Mouse (Mus musculus) limb, embryonic 13.5 days (tissue): ENCODE results near the gene Klhl30. TPM values are rescaled to one million over a fixed set of nuclear protein-coding genes. Genes with fewer than 3 reads are reported as not detected.

ENCODE experiments used
- ATAC-seq: fragments of 200-750 bp; cut with Nextera tagmentation; 2 replicates; pipeline ENCODE4 v1.8.0; 2017; ENCODE audit warnings: low read depth, moderate number of reproducible peaks, moderate TSS enrichment; ENCODE audit not compliant: low FRiP score
- H3K27ac ChIP-seq: fragments of 300-500 bp; sonication (generic); 2 replicates; pipeline ENCODE4 v1.5.1; 2015; ENCODE audit warnings: inconsistent platforms, mild to moderate bottlenecking, moderate library complexity
- H3K27me3 ChIP-seq: fragments of 300-500 bp; sonication (generic); 2 replicates; pipeline ENCODE4 v1.6.1; 2015; ENCODE audit warnings: mild to moderate bottlenecking, inconsistent platforms
- H3K36me3 ChIP-seq: fragments of 300-500 bp; sonication (generic); 2 replicates; pipeline ENCODE4 v1.6.1; 2015; ENCODE audit warnings: inconsistent platforms, mild to moderate bottlenecking, moderate library complexity
- H3K4me1 ChIP-seq: fragments of 300-500 bp; sonication (generic); 2 replicates; pipeline ENCODE4 v1.6.1; 2015; ENCODE audit warnings: inconsistent platforms
- H3K4me2 ChIP-seq: fragments of 300-500 bp; sonication (generic); replicated peaks from 2 replicates; pipeline ENCODE4 v1.6.1; 2015; ENCODE audit warnings: inconsistent platforms, mild to moderate bottlenecking, moderate library complexity
- H3K4me3 ChIP-seq: fragments of 300-500 bp; sonication (generic); 2 replicates; pipeline ENCODE4 v1.5.1; 2015; ENCODE audit warnings: moderate library complexity, mild to moderate bottlenecking, inconsistent platforms
- H3K9ac ChIP-seq: fragments of 300-500 bp; sonication (generic); 2 replicates; pipeline ENCODE4 v1.6.1; 2015; ENCODE audit warnings: mild to moderate bottlenecking, inconsistent platforms
- H3K9me3 ChIP-seq: fragments of 300-500 bp; sonication (generic); 2 replicates; pipeline ENCODE4 v1.6.1; 2016; ENCODE audit warnings: inconsistent platforms
- WGBS: fragments of 180-500 bp; shearing (Covaris S2); methylation state at CpG from one replicate; pipeline ENCODE4 v1.1.7; 2015; 5-methylcytosine and 5-hydroxymethylcytosine counted together
- polyA plus RNA-seq: library from polyadenylated mRNA; unstranded; fragments of >200 nt; fragmentation: Nextera tagmentation; extraction: Ambion mirVana; gene quantifications from 2 replicates; pipeline ENCODE4 v1.2.1, GENCODE M21; 2015

Gene Klhl30
- 1.6 and 1.8 TPM in 2 replicates for polyA plus RNA-seq

- Histone ChIP-seq H3K9ac (no peak within 1 kb of the TSS), H3K36me3 (no peaks in the 10 kb centered on the region), H3K4me1 (0 out of 2 replicates have a peak, but pooled peaks cover 3% of the 10 kb centered on the region), H3K27ac (no peak within 1 kb of the TSS), H3K9me3 (no peaks in the 10 kb centered on the region), H3K27me3 (peaks cover 21% of the 10 kb centered on the region), H3K4me2 (no peak within 1 kb of the TSS), H3K4me3 (no peak within 1 kb of the TSS)
- ATAC-seq = no peak; the same call in 1 of the 2 replicates
- WGBS = 55% methylated on average over 4 of the region's 4 CpGs
Measured at GRCm38 (mm10) chr1:91350841-91351240, at the start of gene Klhl30. Gene Klhl30, plus strand, starts transcription at chr1:91351016.

- Histone ChIP-seq H3K4me3 (no peak overlapping the region), H3K4me1 (peaks cover 10% of the 10 kb centered on the region), H3K27ac (no peak overlapping the region), H3K4me2 (no peak overlapping the region), H3K36me3 (peaks cover 19% of the 10 kb centered on the region), H3K9me3 (no peaks in the 10 kb centered on the region), H3K9ac (no peak overlapping the region), H3K27me3 (no peaks in the 10 kb centered on the region)
- 79% methylated on average over 3 of the region's 3 CpGs for WGBS
- no peak for ATAC-seq
Measured at GRCm38 (mm10) chr1:91301206-91301920, 49.5 kb upstream of the Klhl30 start.

GRCm38 (mm10) chr1:91302021-91302420, 48.8 kb upstream of the Klhl30 start:
- peaks cover 10% of the 10 kb centered on the region for H3K4me1 ChIP-seq
- 85% methylated on average over 3 of the region's 3 CpGs for WGBS
- no peak overlapping the region for H3K4me2 ChIP-seq
- ATAC-seq = no peak
- no peaks in the 10 kb centered on the region for H3K9me3 ChIP-seq
- H3K4me3 ChIP-seq = no peak overlapping the region
- H3K36me3 ChIP-seq = peaks cover 22% of the 10 kb centered on the region
- H3K27me3 ChIP-seq = no peaks in the 10 kb centered on the region
- no peak overlapping the region for H3K9ac ChIP-seq
- no peak overlapping the region for H3K27ac ChIP-seq

- WGBS = 85% methylated on average over 4 of the region's 4 CpGs
- peaks cover 46% of the 10 kb centered on the region for H3K36me3 ChIP-seq
- ATAC-seq = no peak
Measured at GRCm38 (mm10) chr1:91304621-91305020, 46.2 kb upstream of the Klhl30 start.

GRCm38 (mm10) chr1:91309366-91310085, 41.3 kb upstream of the Klhl30 start:
- Histone ChIP-seq H3K4me3 (no peak overlapping the region), H3K9me3 (no peaks in the 10 kb centered on the region), H3K4me1 (peaks cover 11% of the 10 kb centered on the region), H3K36me3 (peaks cover 60% of the 10 kb centered on the region), H3K9ac (no peak overlapping the region), H3K27me3 (no peaks in the 10 kb centered on the region), H3K4me2 (no peak overlapping the region), H3K27ac (no peak overlapping the region)
- no peak for ATAC-seq
- 90% methylated on average over 13 of the region's 13 CpGs for WGBS

More at GRCm38 (mm10) chr1:91304621-91305020, 46.2 kb upstream of the Klhl30 start:
- no peaks in the 10 kb centered on the region for H3K9me3 ChIP-seq
- H3K27me3 ChIP-seq = no peaks in the 10 kb centered on the region
- no peak overlapping the region for H3K27ac ChIP-seq
- no peak overlapping the region for H3K4me3 ChIP-seq
- H3K4me2 ChIP-seq = no peak overlapping the region
- no peaks in the 10 kb centered on the region for H3K4me1 ChIP-seq
- H3K9ac ChIP-seq = no peak overlapping the region

GRCm38 (mm10) chr1:91312273-91312672, 38.5 kb upstream of the Klhl30 start:
- no peak overlapping the region for H3K4me2 ChIP-seq
- peaks cover 40% of the 10 kb centered on the region for H3K36me3 ChIP-seq
- H3K4me3 ChIP-seq = no peak overlapping the region
- H3K4me1 ChIP-seq = peaks cover 11% of the 10 kb centered on the region
- H3K9ac ChIP-seq = no peak overlapping the region
- ATAC-seq = no peak
- no peaks in the 10 kb centered on the region for H3K9me3 ChIP-seq
- H3K27me3 ChIP-seq = no peaks in the 10 kb centered on the region
- WGBS = 80% methylated on average over 4 of the region's 4 CpGs
- H3K27ac ChIP-seq = no peak overlapping the region

- 37% methylated on average over 5 of the region's 5 CpGs for WGBS
- no peak overlapping the region for H3K27ac ChIP-seq
- H3K9me3 ChIP-seq = no peaks in the 10 kb centered on the region
- H3K4me1 ChIP-seq = peaks cover 11% of the 10 kb centered on the region
- H3K9ac ChIP-seq = 0 out of 2 replicates have a peak overlapping the region, but pooled peaks have one; percentile 8
- peaks cover 33% of the 10 kb centered on the region for H3K36me3 ChIP-seq
- H3K4me2 ChIP-seq = no peak overlapping the region
- H3K4me3 ChIP-seq = no peak overlapping the region
- ATAC-seq = peak; percentile 57; the same call in 1 of the 2 replicates
- no peaks in the 10 kb centered on the region for H3K27me3 ChIP-seq
Measured at GRCm38 (mm10) chr1:91313251-91313650, 37.6 kb upstream of the Klhl30 start.

- WGBS = 79% methylated on average over 6 of the region's 6 CpGs
- no peak overlapping the region for H3K4me2 ChIP-seq
- H3K9ac ChIP-seq = no peak overlapping the region
- H3K4me3 ChIP-seq = no peak overlapping the region
- no peaks in the 10 kb centered on the region for H3K36me3 ChIP-seq
- no peaks in the 10 kb centered on the region for H3K27me3 ChIP-seq
- peaks cover 11% of the 10 kb centered on the region for H3K4me1 ChIP-seq
- H3K27ac ChIP-seq = no peak overlapping the region
- H3K9me3 ChIP-seq = no peaks in the 10 kb centered on the region
- no peak for ATAC-seq
Measured at GRCm38 (mm10) chr1:91317656-91318055, 33.2 kb upstream of the Klhl30 start.

- H3K9me3 ChIP-seq = no peaks in the 10 kb centered on the region
- H3K27me3 ChIP-seq = no peaks in the 10 kb centered on the region
- H3K36me3 ChIP-seq = no peaks in the 10 kb centered on the region
- 72% methylated on average over 19 of the region's 19 CpGs for WGBS
- H3K27ac ChIP-seq = no peak within 1 kb of the TSS
- no peak within 1 kb of the TSS for H3K4me3 ChIP-seq
- H3K4me1 ChIP-seq = no peaks in the 10 kb centered on the region
- no peak within 1 kb of the TSS for H3K9ac ChIP-seq
- no peak within 1 kb of the TSS for H3K4me2 ChIP-seq
- no peak for ATAC-seq
Measured at GRCm38 (mm10) chr1:91321760-91322438, 28.9 kb upstream of the Klhl30 start, which contains the start of gene Espnl. Gene Espnl, plus strand, starts transcription at chr1:91322075.

- H3K27ac ChIP-seq = no peak overlapping the region
- H3K4me3 ChIP-seq = no peak overlapping the region
- H3K36me3 ChIP-seq = no peaks in the 10 kb centered on the region
- ATAC-seq = no peak
- H3K27me3 ChIP-seq = no peaks in the 10 kb centered on the region
- H3K4me1 ChIP-seq = peaks cover 7% of the 10 kb centered on the region; the same call in 1 of the 2 replicates
- no peak overlapping the region for H3K9ac ChIP-seq
- no peak overlapping the region for H3K4me2 ChIP-seq
- 56% methylated on average over 2 of the region's 2 CpGs for whole genome bisulfite sequencing
- H3K9me3 ChIP-seq = no peaks in the 10 kb centered on the region
Measured at GRCm38 (mm10) chr1:91324646-91325045, 26.2 kb upstream of the Klhl30 start.

- H3K27ac ChIP-seq = no peak overlapping the region
- no peak overlapping the region for H3K9ac ChIP-seq
- 69% methylated on average over 4 of the region's 4 CpGs for WGBS
- ATAC-seq = no peak
- H3K27me3 ChIP-seq = no peaks in the 10 kb centered on the region
- no peak overlapping the region for H3K4me2 ChIP-seq
- H3K36me3 ChIP-seq = no peaks in the 10 kb centered on the region
- no peaks in the 10 kb centered on the region for H3K9me3 ChIP-seq
- no peak overlapping the region for H3K4me3 ChIP-seq
- peaks cover 7% of the 10 kb centered on the region; the same call in 1 of the 2 replicates for H3K4me1 ChIP-seq
Measured at GRCm38 (mm10) chr1:91325488-91326042, 25.3 kb upstream of the Klhl30 start.

- Histone ChIP-seq H3K27ac (no peak overlapping the region), H3K36me3 (no peaks in the 10 kb centered on the region), H3K4me3 (no peak overlapping the region), H3K9ac (no peak overlapping the region), H3K9me3 (no peaks in the 10 kb centered on the region), H3K4me1 (peaks cover 7% of the 10 kb centered on the region; the same call in 1 of the 2 replicates), H3K27me3 (no peaks in the 10 kb centered on the region), H3K4me2 (no peak overlapping the region)
- 49% methylated on average over 4 of the region's 4 CpGs for WGBS
- no peak for ATAC-seq
Measured at GRCm38 (mm10) chr1:91332102-91332501, 18.7 kb upstream of the Klhl30 start.
